Mouse (Mus musculus) heart, adult 2 months (tissue): ENCODE measurements around the gene Lrrc75b. TPM values are rescaled to one million over a fixed set of nuclear protein-coding genes. Genes with fewer than 3 reads are reported as not detected.
A peak's percentile ranks its signal among the peaks of the same experiment; 100 is the strongest.

Source experiments
- DNase-seq, 2 experiments: peaks; one replicate each; pipeline ENCODE4 v3.0.0; 2021
- H3K27ac ChIP-seq: fragments of 200-600 bp; 2 replicates; pipeline ENCODE4 v1.8.1; 2022
- H3K27me3 ChIP-seq: fragments of 200-500 bp; 2 replicates; pipeline ENCODE4 v1.6.1; 2012; ENCODE audit warnings: mild to moderate bottlenecking, low read length, inconsistent platforms, mixed read lengths; ENCODE audit not compliant: control insufficient read depth, insufficient read depth
- H3K36me3 ChIP-seq: fragments of 200-500 bp; 2 replicates; pipeline ENCODE4 v1.6.1; 2012; ENCODE audit warnings: low read length, inconsistent platforms; ENCODE audit not compliant: control insufficient read depth, insufficient read depth
- H3K4me1 ChIP-seq: fragments of 200-500 bp; 2 replicates; pipeline ENCODE4 v1.6.1; 2011; ENCODE audit warnings: low read length; ENCODE audit not compliant: control insufficient read depth, insufficient read depth
- H3K4me3 ChIP-seq: fragments of 200-600 bp; 2 replicates; pipeline ENCODE4 v1.8.1; 2022
- H3K79me2 ChIP-seq: fragments of 200-500 bp; replicated peaks from 2 replicates; pipeline ENCODE4 v1.6.1; 2012; ENCODE audit warnings: mild to moderate bottlenecking, inconsistent platforms, low read length, moderate library complexity, mixed read lengths; ENCODE audit not compliant: control insufficient read depth, insufficient read depth
- H3K9ac ChIP-seq: fragments of 200-500 bp; 2 replicates; pipeline ENCODE4 v1.6.1; 2012; ENCODE audit warnings: low read depth, mild to moderate bottlenecking, control low read depth, inconsistent platforms, low read length, mixed read lengths
- CTCF ChIP-seq: fragments of 200-600 bp; IDR thresholded peaks from 2 replicates; pipeline ENCODE4 v1.8.1; 2022; ENCODE audit warnings: antibody characterized with exemption, mild to moderate bottlenecking, moderate library complexity
- EP300 ChIP-seq: fragments of 200-500 bp; IDR thresholded peaks from 2 replicates; pipeline ENCODE4 v1.6.1; 2011; ENCODE audit warnings: low read depth, low read length, control low read depth; ENCODE audit not compliant: insufficient read depth
- POLR2A ChIP-seq: fragments of 200-500 bp; IDR thresholded peaks from 2 replicates; pipeline ENCODE4 v1.6.1; 2011; ENCODE audit warnings: mild to moderate bottlenecking, low read depth, low read length, control low read depth; ENCODE audit not compliant: insufficient read depth
- WGBS: fragments of 180-500 bp; shearing (Covaris S2); methylation state at CpG from one replicate; pipeline ENCODE4 v1.1.7; 2018; 5-methylcytosine and 5-hydroxymethylcytosine counted together
- intact Hi-C: fragments of 180-260 bp; cut with DNase I; formaldehyde crosslinking; loops from one replicate; pipeline ENCODE4 v1.15.1; 2025
- long read RNA-seq: library from polyadenylated mRNA; stranded (forward); transcript quantifications from one replicate; pipeline ENCODE4 v2.0.0, GENCODE M21; 2021
- polyA plus RNA-seq: library from polyadenylated mRNA; depleted of rRNA; stranded (reverse); fragments of >200 nt; gene quantifications from 2 replicates; pipeline ENCODE4 v1.2.3, GENCODE M21; 2012; rRNA removed
- total RNA-seq, 2 experiments: library from RNA; stranded (reverse); gene quantifications; 2 replicates each; pipeline ENCODE4 v1.2.3; 2021

The Lrrc75b gene
- total RNA-seq: under 1 TPM; 0.66 to 0.84 TPM
- polyA plus RNA-seq: 1.00 and 1.3 TPM in 2 replicates
- long read RNA-seq: 0 reads

- Histone ChIP-seq H3K27me3 (peaks cover 3% of the 10 kb centered on the region; the same call in 1 of the 2 replicates), H3K4me1 (peaks cover 4% of the 10 kb centered on the region), H3K36me3 (no peaks in the 10 kb centered on the region), H3K27ac (no peak within 1 kb of the TSS), H3K79me2 (no peaks in the 10 kb centered on the region), H3K9ac (peak within 1 kb of the TSS; percentile 47), H3K4me3 (peak within 1 kb of the TSS; percentile 38)
- WGBS: 1% methylated on average over 71 of the region's 75 CpGs
- DNase-seq: peak; percentile 72 to 80
- intact Hi-C loops: no loop called here
- TF ChIP-seq CTCF (no peak), EP300 (no peak), POLR2A (no peak)
Measured at GRCm38 (mm10) chr10:75559676-75560548, at the start of gene Lrrc75b. Gene Lrrc75b, minus strand, starts transcription at chr10:75560330.

DNA sequence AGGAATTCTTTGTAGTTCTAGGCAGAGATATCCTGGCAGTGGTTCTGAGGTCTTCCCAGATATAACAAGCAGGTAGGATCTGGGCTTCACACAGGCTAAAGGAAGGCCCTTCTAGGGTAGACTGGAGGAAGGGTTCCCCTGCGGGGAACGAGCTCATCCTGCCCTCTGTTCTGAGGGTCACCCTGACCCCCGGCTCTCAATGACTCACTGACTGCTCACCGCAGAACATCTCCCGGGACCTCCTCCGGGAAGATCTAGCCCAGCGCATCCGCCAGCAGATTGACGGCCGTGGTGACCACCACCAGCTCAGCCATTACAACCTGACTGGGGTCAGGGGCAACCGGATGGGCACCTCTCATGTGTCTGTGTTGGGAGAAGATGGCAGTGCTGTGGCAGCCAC lies 48.8 kb upstream of the Lrrc75b start:
- Histone ChIP-seq H3K27ac (no peak overlapping the region), H3K79me2 (no peaks in the 10 kb centered on the region), H3K9ac (no peak overlapping the region), H3K4me3 (no peak overlapping the region), H3K4me1 (peaks cover 2% of the 10 kb centered on the region; the same call in 1 of the 2 replicates), H3K27me3 (no peaks in the 10 kb centered on the region), H3K36me3 (no peaks in the 10 kb centered on the region)
- no peak for DNase-seq
- WGBS: 86% methylated on average over 11 of the region's 11 CpGs
- TF ChIP-seq CTCF (no peak), POLR2A (no peak), EP300 (no peak)
- intact Hi-C loops: no loop called here

DNA sequence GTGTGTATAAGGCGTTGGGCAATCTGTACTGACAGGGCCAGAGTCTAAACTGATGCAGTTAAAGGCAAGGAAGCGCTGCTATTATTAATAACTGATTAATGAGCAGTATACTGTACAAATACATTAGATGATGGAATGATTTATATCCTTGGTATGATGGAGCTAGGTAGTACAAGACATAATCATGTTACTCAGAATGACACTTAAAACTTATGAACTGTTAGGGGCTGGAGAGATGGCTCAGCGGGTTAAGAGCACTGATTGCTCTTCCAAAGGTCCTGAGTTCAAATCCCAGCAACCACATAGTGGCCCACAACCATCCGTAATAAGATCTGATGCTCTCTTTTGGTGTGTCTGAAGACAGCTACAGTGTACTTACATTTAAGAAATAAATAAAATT lies 47.1 kb upstream of the Lrrc75b start:
- no peak overlapping the region for H3K27ac ChIP-seq
- H3K9ac ChIP-seq: no peak overlapping the region
- no peak overlapping the region for H3K4me3 ChIP-seq
- H3K4me1 ChIP-seq: peaks cover 2% of the 10 kb centered on the region; the same call in 1 of the 2 replicates
- WGBS: 94% methylated on average over 4 of the region's 4 CpGs
- intact Hi-C loops: no loop called here
- H3K27me3 ChIP-seq: no peaks in the 10 kb centered on the region
- no peaks in the 10 kb centered on the region for H3K36me3 ChIP-seq
- DNase-seq: no peak
- H3K79me2 ChIP-seq: no peaks in the 10 kb centered on the region
- no peak for TF ChIP-seq POLR2A
- TF ChIP-seq CTCF: no peak
- TF ChIP-seq EP300: no peak

DNA sequence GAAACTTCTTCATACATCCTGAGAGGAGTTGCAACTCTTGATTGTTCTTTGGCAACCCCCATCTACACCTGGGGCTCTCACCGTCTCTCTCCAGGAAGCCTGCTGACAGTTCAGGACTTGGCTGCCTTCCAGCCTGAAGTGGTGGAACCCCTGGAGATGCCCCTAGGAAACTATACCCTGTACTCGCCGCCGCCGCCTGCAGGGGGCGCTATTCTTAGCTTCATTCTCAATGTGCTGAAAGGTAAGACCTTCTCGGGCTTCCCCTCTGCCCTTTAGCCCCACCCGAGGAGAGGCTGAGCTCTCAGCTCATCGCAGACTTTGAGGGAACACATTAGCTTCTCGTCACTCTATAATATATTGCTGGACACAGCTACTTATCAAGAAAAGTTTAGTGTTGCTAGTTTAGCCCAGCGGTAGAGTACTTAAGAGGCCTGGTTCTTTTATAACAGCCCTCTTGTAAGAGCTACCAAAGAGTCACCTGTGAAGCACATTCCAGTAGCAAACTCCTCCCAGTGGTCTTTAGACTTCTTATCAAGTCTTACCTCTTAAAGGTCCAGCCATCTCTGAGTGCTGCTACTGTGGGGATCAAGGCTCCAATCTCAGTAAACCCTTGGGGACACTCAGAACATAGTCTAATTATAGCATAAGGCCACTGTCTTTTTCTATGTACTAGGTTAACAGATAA lies 45.2 kb upstream of the Lrrc75b start:
- WGBS: 38% methylated on average over 11 of the region's 11 CpGs
- no peak for DNase-seq
- H3K9ac ChIP-seq: no peak overlapping the region
- H3K4me3 ChIP-seq: no peak overlapping the region
- H3K4me1 ChIP-seq: peaks cover under 1% of the 10 kb centered on the region; the same call in 1 of the 2 replicates
- TF ChIP-seq CTCF (peak; percentile 53), EP300 (no peak)
- no peaks in the 10 kb centered on the region for H3K27me3 ChIP-seq
- H3K79me2 ChIP-seq: no peaks in the 10 kb centered on the region
- H3K36me3 ChIP-seq: no peaks in the 10 kb centered on the region
- no peak overlapping the region for H3K27ac ChIP-seq
- intact Hi-C loops: no loop called here

DNA sequence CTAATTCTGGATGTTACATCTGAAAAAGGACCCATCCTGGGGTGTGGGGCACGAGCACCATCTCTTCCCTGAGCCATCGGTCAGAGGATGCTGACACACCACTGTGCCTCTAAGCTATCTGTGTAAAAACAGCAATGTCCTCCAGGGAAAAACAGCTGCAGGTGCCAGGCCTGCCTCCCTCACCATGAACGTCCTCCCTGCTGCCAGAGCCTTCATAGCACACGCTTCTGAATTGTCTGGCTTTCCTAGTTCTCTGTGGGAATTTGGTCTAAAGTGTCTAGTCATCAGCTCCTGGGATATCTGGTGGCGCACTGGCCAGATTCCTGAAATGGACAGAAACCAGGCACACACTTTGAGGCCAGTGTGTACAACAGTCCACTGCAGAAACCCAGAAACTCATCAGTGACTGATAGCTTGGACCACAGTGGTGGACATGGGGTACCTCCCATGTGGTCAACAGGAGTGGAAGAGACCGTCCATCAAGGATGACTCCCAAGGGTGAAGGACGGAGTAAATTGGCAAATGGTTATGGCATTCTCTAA lies 40.1 kb upstream of the Lrrc75b start:
- 59% methylated on average over 7 of the region's 7 CpGs for WGBS
- H3K27me3 ChIP-seq: no peaks in the 10 kb centered on the region
- H3K36me3 ChIP-seq: no peaks in the 10 kb centered on the region
- no peaks in the 10 kb centered on the region for H3K79me2 ChIP-seq
- no peak overlapping the region for H3K27ac ChIP-seq
- intact Hi-C loops: no loop called here
- no peak overlapping the region for H3K4me3 ChIP-seq
- DNase-seq: peak in 1 of 2 experiments; percentile 19
- peaks cover 5% of the 10 kb centered on the region for H3K4me1 ChIP-seq
- no peak for TF ChIP-seq POLR2A
- no peak overlapping the region for H3K9ac ChIP-seq

- intact Hi-C loops: no loop called here
- no peak overlapping the region for H3K27ac ChIP-seq
Measured at GRCm38 (mm10) chr10:75595981-75596380, 35.9 kb upstream of the Lrrc75b start.

More at GRCm38 (mm10) chr10:75595981-75596380, 35.9 kb upstream of the Lrrc75b start:
- peak; percentile 70; the same call in 1 of the 2 replicates for TF ChIP-seq EP300
- TF ChIP-seq CTCF: no peak
- no peak for TF ChIP-seq POLR2A
- H3K9ac ChIP-seq: no peak overlapping the region
- no peak overlapping the region for H3K4me3 ChIP-seq
- peak; percentile 83 for DNase-seq
- no peaks in the 10 kb centered on the region for H3K79me2 ChIP-seq
- no peaks in the 10 kb centered on the region for H3K27me3 ChIP-seq
- WGBS: 31% methylated on average over 8 of the region's 8 CpGs
- H3K4me1 ChIP-seq: peaks cover 13% of the 10 kb centered on the region
- H3K36me3 ChIP-seq: no peaks in the 10 kb centered on the region
